Mouse (Mus musculus): ENCODE measurements around the gene Ostf1. TPM values are rescaled to one million over a fixed set of nuclear protein-coding genes. Genes with fewer than 3 reads are reported as not detected.

Ostf1 gene
- polyA plus RNA-seq, 1 experiment: 119 TPM

DNA sequence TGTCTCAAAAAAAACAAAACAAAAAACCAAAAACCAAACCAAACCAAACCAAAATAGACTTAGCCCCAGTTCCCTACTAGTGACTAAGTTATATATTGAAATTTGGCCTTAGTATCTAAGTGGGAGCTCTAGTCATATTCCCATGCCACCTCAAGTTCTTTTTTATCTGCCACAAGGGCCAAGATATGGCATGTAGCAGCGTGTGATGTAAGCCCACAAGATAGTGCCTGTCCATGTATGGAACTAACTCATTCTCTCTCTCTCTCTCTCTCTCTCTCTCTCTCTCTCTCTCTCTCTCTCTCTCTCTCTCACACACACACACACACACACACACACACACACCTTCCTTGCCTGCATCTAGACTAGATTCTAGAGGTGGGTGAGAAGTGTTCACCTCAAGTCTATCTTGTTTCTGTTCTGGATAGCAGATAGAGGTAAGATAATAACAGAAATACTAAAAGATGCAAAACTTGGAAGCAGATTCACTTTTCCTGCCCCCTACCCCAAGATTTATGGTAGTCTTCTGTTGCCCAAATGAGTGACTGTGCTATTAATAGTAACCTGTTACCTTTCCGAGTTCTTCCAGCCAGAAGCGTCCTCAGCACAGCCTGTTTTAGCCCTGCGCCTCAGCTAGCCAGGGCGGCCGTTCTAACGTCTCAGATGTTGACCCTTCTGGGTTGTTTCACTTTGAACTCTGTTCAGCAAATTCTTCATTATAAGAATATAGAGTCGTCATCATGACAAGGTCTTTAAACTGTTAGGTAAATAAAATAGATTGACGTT, 16.3 kb upstream of the Ostf1 start:
- H3K36me3 ChIP-seq (ENCODE audit: control insufficient read depth, insufficient read depth): no peaks in the 10 kb centered on the region
- H3K27me3 ChIP-seq (ENCODE audit: control insufficient read depth, insufficient read depth, insufficient read length): no peaks in the 10 kb centered on the region
- no peak overlapping the region for H3K4me2 ChIP-seq (ENCODE audit: low read depth)
- TF ChIP-seq USF1 (IDR thresholded peaks at IDR 0.05; ENCODE audit: low read depth): no peak
- TF ChIP-seq TCF12 (IDR thresholded peaks at IDR 0.05; ENCODE audit: insufficient read depth, poor library complexity, severe bottlenecking): no peak
- no peak for TF ChIP-seq E2F4 (IDR thresholded peaks at IDR 0.05; ENCODE audit: insufficient read depth)
- TF ChIP-seq POLR2AphosphoS2 (IDR thresholded peaks at IDR 0.05; ENCODE audit: insufficient read length, low read depth): no peak
- TF ChIP-seq REST (IDR thresholded peaks at IDR 0.05; ENCODE audit: insufficient read depth, insufficient read length): no peak
- no peak for TF ChIP-seq POLR2A (IDR thresholded peaks at IDR 0.05; ENCODE audit: insufficient read length, low read depth)
- TF ChIP-seq SRF (IDR thresholded peaks at IDR 0.05; ENCODE audit: control insufficient read depth, insufficient read length, low read depth): no peak
- no peak for TF ChIP-seq MAX (IDR thresholded peaks at IDR 0.05; ENCODE audit: low read depth)
- TF ChIP-seq TCF3 (IDR thresholded peaks at IDR 0.05; ENCODE audit: insufficient read length, low read depth): no peak
- no peak for TF ChIP-seq MYOD1 (IDR thresholded peaks at IDR 0.05; ENCODE audit: control insufficient read depth in 1 of 3, insufficient read length in 2 of 3, low read depth in 2 of 3)
- no peaks in the 10 kb centered on the region for H3K79me2 ChIP-seq (ENCODE audit: control insufficient read depth, insufficient read depth)
- no peak overlapping the region for H3ac ChIP-seq (ENCODE audit: control insufficient read depth, insufficient read length)
- no peak overlapping the region for H3K4me3 ChIP-seq

DNA sequence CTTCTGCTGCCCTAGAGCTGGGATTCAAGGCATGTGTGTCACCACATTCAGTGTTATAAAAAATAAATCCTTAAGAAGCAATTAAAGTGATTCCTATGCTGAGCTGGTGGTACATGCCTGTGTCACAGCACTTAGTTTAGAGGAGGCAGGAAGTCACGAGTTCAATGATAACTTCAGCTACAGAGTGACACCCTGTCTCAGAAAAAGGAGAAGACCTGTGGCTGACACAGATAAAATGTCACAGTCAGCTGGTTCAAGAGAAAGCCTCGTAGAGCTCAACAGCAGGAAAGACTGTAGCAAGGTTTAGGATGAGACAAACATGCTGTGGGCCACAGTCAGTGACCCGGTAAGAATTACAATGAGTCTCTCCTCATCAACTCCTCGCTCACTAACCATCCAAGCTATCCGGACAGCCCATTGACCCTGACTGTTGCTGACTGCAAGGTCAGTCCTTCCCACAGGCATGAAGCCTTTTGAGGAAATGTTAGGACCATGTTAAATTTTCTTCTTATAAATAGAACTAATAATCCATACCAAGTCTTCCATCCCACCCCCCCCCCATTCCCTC, 15.3 kb upstream of the Ostf1 start:
- no peak overlapping the region for H3K4me2 ChIP-seq (ENCODE audit: low read depth)
- H3K27me3 ChIP-seq (ENCODE audit: control insufficient read depth, insufficient read depth, insufficient read length): no peaks in the 10 kb centered on the region
- H3K36me3 ChIP-seq (ENCODE audit: control insufficient read depth, insufficient read depth): no peaks in the 10 kb centered on the region
- no peaks in the 10 kb centered on the region for H3K79me2 ChIP-seq (ENCODE audit: control insufficient read depth, insufficient read depth)
- no peak overlapping the region for H3ac ChIP-seq (ENCODE audit: control insufficient read depth, insufficient read length)
- TF ChIP-seq E2F4 (IDR thresholded peaks at IDR 0.05; ENCODE audit: insufficient read depth): no peak
- TF ChIP-seq TCF3 (IDR thresholded peaks at IDR 0.05; ENCODE audit: insufficient read length, low read depth): no peak
- no peak for TF ChIP-seq TCF12 (IDR thresholded peaks at IDR 0.05; ENCODE audit: insufficient read depth, poor library complexity, severe bottlenecking)
- no peak for TF ChIP-seq POLR2AphosphoS2 (IDR thresholded peaks at IDR 0.05; ENCODE audit: insufficient read length, low read depth)
- no peak for TF ChIP-seq REST (IDR thresholded peaks at IDR 0.05; ENCODE audit: insufficient read depth, insufficient read length)
- no peak for TF ChIP-seq MYOD1 (IDR thresholded peaks at IDR 0.05; ENCODE audit: control insufficient read depth in 1 of 3, insufficient read length in 2 of 3, low read depth in 2 of 3)
- no peak for TF ChIP-seq CEBPB (IDR thresholded peaks at IDR 0.05; ENCODE audit: insufficient read depth, poor library complexity, severe bottlenecking)
- TF ChIP-seq USF1 (IDR thresholded peaks at IDR 0.05; ENCODE audit: low read depth): no peak
- TF ChIP-seq SRF (IDR thresholded peaks at IDR 0.05; ENCODE audit: control insufficient read depth, insufficient read length, low read depth): no peak
- no peak for TF ChIP-seq MAX (IDR thresholded peaks at IDR 0.05; ENCODE audit: low read depth)
- no peak for TF ChIP-seq MYOG (IDR thresholded peaks at IDR 0.05; ENCODE audit: control insufficient read depth in 1 of 3, insufficient read depth in 1 of 3, insufficient read length in 2 of 3, low read depth in 2 of 3)
- no peak for TF ChIP-seq POLR2A (IDR thresholded peaks at IDR 0.05; ENCODE audit: insufficient read length, low read depth)
- no peak overlapping the region for H3K4me3 ChIP-seq

DNA sequence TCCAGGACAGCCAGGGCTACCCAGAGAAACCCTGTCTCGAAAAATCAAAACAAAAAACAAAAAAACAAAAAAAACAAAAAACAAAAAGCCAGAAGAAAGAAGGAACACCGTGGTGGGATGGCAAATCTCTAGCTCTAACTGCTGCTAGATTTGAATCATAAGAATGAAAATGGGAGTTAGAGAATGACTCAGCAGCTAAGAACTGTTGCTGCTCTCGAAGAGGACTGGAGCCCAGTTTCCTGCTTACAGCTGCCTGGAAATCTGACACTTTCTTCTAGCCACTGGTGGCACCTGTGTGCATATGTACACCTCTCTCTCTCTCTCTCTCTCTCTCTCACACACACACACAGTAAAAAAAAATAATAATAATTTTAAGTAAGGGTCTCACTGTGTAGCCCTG, 14.8 kb upstream of the Ostf1 start:
- TF ChIP-seq POLR2A (IDR thresholded peaks at IDR 0.05; ENCODE audit: insufficient read length, low read depth) (no peak), POLR2AphosphoS2 (IDR thresholded peaks at IDR 0.05; ENCODE audit: insufficient read length, low read depth) (no peak), TCF12 (IDR thresholded peaks at IDR 0.05; ENCODE audit: insufficient read depth, poor library complexity, severe bottlenecking) (no peak), E2F4 (IDR thresholded peaks at IDR 0.05; ENCODE audit: insufficient read depth) (no peak), MYOD1 (IDR thresholded peaks at IDR 0.05; ENCODE audit: control insufficient read depth in 1 of 3, insufficient read length in 2 of 3, low read depth in 2 of 3) (peak in 1 of 3 experiments; percentile 12), SRF (IDR thresholded peaks at IDR 0.05; ENCODE audit: control insufficient read depth, insufficient read length, low read depth) (no peak), REST (IDR thresholded peaks at IDR 0.05; ENCODE audit: insufficient read depth, insufficient read length) (no peak), USF1 (IDR thresholded peaks at IDR 0.05; ENCODE audit: low read depth) (no peak), TCF3 (IDR thresholded peaks at IDR 0.05; ENCODE audit: insufficient read length, low read depth) (no peak)
- Histone ChIP-seq H3ac (ENCODE audit: control insufficient read depth, insufficient read length) (no peak overlapping the region), H3K4me2 (ENCODE audit: low read depth) (no peak overlapping the region), H3K36me3 (ENCODE audit: control insufficient read depth, insufficient read depth) (no peaks in the 10 kb centered on the region), H3K27me3 (ENCODE audit: control insufficient read depth, insufficient read depth, insufficient read length) (no peaks in the 10 kb centered on the region), H3K79me2 (ENCODE audit: control insufficient read depth, insufficient read depth) (no peaks in the 10 kb centered on the region), H3K4me3 (no peak overlapping the region)

DNA sequence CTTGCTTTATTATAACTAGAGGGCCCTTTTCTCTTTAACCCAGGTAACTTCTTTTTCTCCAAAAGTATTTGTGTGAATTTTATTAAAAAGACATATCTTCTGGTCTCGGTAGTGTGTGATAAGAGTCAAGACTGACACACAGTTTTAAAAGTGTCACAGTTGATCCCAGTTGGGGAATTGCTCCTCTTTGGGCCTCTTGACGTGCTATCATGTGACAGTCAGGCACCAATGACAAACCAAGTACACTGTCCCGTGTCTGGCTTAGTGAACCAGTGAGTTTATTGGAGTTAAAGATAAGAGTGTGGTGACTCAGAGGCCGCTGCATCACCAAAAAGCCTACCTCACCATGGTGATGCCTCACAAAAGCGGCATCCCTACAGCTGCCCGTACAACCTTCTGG, 12.5 kb upstream of the Ostf1 start:
- H3K36me3 ChIP-seq (ENCODE audit: control insufficient read depth, insufficient read depth): no peaks in the 10 kb centered on the region
- no peaks in the 10 kb centered on the region for H3K27me3 ChIP-seq (ENCODE audit: control insufficient read depth, insufficient read depth, insufficient read length)
- H3K79me2 ChIP-seq (ENCODE audit: control insufficient read depth, insufficient read depth): no peaks in the 10 kb centered on the region
- TF ChIP-seq MYOD1 (IDR thresholded peaks at IDR 0.05; ENCODE audit: control insufficient read depth in 1 of 3, insufficient read length in 2 of 3, low read depth in 2 of 3) (no peak), E2F4 (IDR thresholded peaks at IDR 0.05; ENCODE audit: insufficient read depth) (no peak), POLR2AphosphoS2 (IDR thresholded peaks at IDR 0.05; ENCODE audit: insufficient read length, low read depth) (no peak), MYOG (IDR thresholded peaks at IDR 0.05; ENCODE audit: control insufficient read depth in 1 of 3, insufficient read depth in 1 of 3, insufficient read length in 2 of 3, low read depth in 2 of 3) (no peak), USF1 (IDR thresholded peaks at IDR 0.05; ENCODE audit: low read depth) (no peak), CEBPB (IDR thresholded peaks at IDR 0.05; ENCODE audit: insufficient read depth, poor library complexity, severe bottlenecking) (no peak), TCF3 (IDR thresholded peaks at IDR 0.05; ENCODE audit: insufficient read length, low read depth) (no peak), SRF (IDR thresholded peaks at IDR 0.05; ENCODE audit: control insufficient read depth, insufficient read length, low read depth) (no peak), MAX (IDR thresholded peaks at IDR 0.05; ENCODE audit: low read depth) (no peak), TCF12 (IDR thresholded peaks at IDR 0.05; ENCODE audit: insufficient read depth, poor library complexity, severe bottlenecking) (no peak), REST (IDR thresholded peaks at IDR 0.05; ENCODE audit: insufficient read depth, insufficient read length) (no peak), POLR2A (IDR thresholded peaks at IDR 0.05; ENCODE audit: insufficient read length, low read depth) (no peak)
- H3K4me2 ChIP-seq (ENCODE audit: low read depth): no peak overlapping the region
- no peak overlapping the region for H3K4me3 ChIP-seq
- H3ac ChIP-seq (ENCODE audit: control insufficient read depth, insufficient read length): no peak overlapping the region
